Mouse (Mus musculus) liver, adult 2 months (tissue): ENCODE data around the gene Tbc1d16.
A peak's percentile ranks its signal among the peaks of the same experiment; 100 is the strongest.

Experiments used
- CTCF ChIP-seq: fragments of 200-500 bp; IDR thresholded peaks from 2 replicates; pipeline ENCODE4 v1.5.1; 2011; ENCODE audit warnings: low read depth, low read length, control low read depth
- POLR2A ChIP-seq: fragments of 200-500 bp; IDR thresholded peaks from 2 replicates; pipeline ENCODE4 v1.6.1; 2011; ENCODE audit warnings: low read length, control low read depth; ENCODE audit not compliant: insufficient read depth; ENCODE audit errors: extremely low read depth

- TF ChIP-seq POLR2A = no peak
- peak; percentile 63 for TF ChIP-seq CTCF
These were observed 29.6 kb downstream of the Tbc1d16 start for GRCm38 (mm10) chr11:119198564-119199232.
